Mouse (Mus musculus): Measurements from ENCODE around the gene Rps19bp1. TPM values are rescaled to one million over a fixed set of nuclear protein-coding genes. Genes with fewer than 3 reads are reported as not detected.

The Rps19bp1 gene
- polyA plus RNA-seq, 1 experiment from 2014 or later: 79.6 TPM

DNA sequence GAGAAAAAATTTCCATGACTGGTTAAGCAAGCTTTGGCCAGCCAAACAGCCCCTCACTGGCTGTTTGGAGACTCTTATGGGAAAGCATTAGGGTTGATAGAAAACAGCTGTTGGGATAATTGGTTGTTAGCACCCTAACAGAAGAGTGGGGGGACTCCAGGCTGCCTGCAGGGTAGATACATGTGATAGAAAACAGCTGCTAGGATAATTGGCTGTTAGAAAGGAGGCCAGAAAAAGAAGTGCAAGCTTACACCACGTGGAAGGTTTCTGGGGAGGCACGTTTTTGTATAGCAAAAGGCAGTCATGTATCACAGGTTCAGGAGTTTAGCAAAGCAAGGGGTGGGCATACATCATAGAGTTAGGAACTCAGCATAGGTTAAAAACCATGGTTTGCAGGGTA lies 10.6 kb downstream of the Rps19bp1 start:
- WGBS: 47% methylated on average over 2 of the region's 2 CpGs
- H3K4me1 ChIP-seq (ENCODE audit: control insufficient read depth, insufficient read depth, low read length): peaks cover 26% of the 10 kb centered on the region
- no peak overlapping the region for H3K9ac ChIP-seq (ENCODE audit: low read depth, low read length)
- H3K4me2 ChIP-seq (ENCODE audit: low read length): no peak overlapping the region
- H3K27ac ChIP-seq (ENCODE audit: low read length): peak overlapping the region; percentile 97
- H3K36me3 ChIP-seq (ENCODE audit: control insufficient read depth, insufficient read depth, low read length): peaks cover 31% of the 10 kb centered on the region
- no peaks in the 10 kb centered on the region for H3K9me3 ChIP-seq (replicated peaks; ENCODE audit: control insufficient read depth, low read length, poor library complexity, severe bottlenecking)
- H3K27me3 ChIP-seq (ENCODE audit: control insufficient read depth, insufficient read depth, low read depth, low read length): no peaks in the 10 kb centered on the region
- no peak overlapping the region for H3K4me3 ChIP-seq (ENCODE audit: low read depth, low read length)
- no peak for ATAC-seq

- Histone ChIP-seq H3K9ac (ENCODE audit: low read depth, low read length) (no peak overlapping the region), H3K4me1 (ENCODE audit: control insufficient read depth, insufficient read depth, low read length) (peaks cover 7% of the 10 kb centered on the region)
- 91% methylated on average over 6 of the region's 6 CpGs for WGBS
Observed at GRCm38 (mm10) chr15:80250586-80250985, 13.5 kb downstream of the Rps19bp1 start.

DNA sequence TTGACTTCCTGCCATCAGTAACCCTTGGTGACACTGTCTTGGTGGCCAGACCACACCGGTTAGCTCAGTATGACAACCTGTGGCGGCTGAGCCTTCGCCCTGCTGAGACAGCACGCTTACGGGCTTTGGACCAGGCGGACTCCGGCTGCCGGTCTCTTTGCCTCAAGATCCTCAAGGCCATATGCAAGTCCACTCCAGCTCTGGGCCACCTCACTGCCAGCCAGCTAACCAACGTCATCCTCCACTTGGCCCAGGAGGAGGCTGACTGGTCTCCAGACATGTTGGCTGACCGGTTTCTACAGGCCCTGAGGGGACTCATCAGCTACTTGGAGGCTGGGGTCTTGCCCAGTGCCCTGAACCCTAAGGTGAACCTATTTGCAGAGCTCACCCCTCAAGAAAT lies 14.4 kb downstream of the Rps19bp1 start:
- H3K9ac ChIP-seq (ENCODE audit: low read depth, low read length): no peak overlapping the region
- no peak for ATAC-seq
- H3K9me3 ChIP-seq (replicated peaks; ENCODE audit: control insufficient read depth, low read length, poor library complexity, severe bottlenecking): no peaks in the 10 kb centered on the region
- peaks cover 24% of the 10 kb centered on the region for H3K36me3 ChIP-seq (ENCODE audit: control insufficient read depth, insufficient read depth, low read length)
- 91% methylated on average over 10 of the region's 10 CpGs for WGBS
- H3K27me3 ChIP-seq (ENCODE audit: control insufficient read depth, insufficient read depth, low read depth, low read length): no peaks in the 10 kb centered on the region
- H3K4me2 ChIP-seq (ENCODE audit: low read length): no peak overlapping the region
- H3K4me3 ChIP-seq (ENCODE audit: low read depth, low read length): no peak overlapping the region
- H3K27ac ChIP-seq (ENCODE audit: low read length): no peak overlapping the region
- peaks cover 7% of the 10 kb centered on the region for H3K4me1 ChIP-seq (ENCODE audit: control insufficient read depth, insufficient read depth, low read length)

More at GRCm38 (mm10) chr15:80250586-80250985, 13.5 kb downstream of the Rps19bp1 start:
- ATAC-seq: no peak
- H3K9me3 ChIP-seq (replicated peaks; ENCODE audit: control insufficient read depth, low read length, poor library complexity, severe bottlenecking): no peaks in the 10 kb centered on the region
- H3K36me3 ChIP-seq (ENCODE audit: control insufficient read depth, insufficient read depth, low read length): peaks cover 19% of the 10 kb centered on the region
- no peak overlapping the region for H3K4me3 ChIP-seq (ENCODE audit: low read depth, low read length)
- H3K27me3 ChIP-seq (ENCODE audit: control insufficient read depth, insufficient read depth, low read depth, low read length): no peaks in the 10 kb centered on the region
- no peak overlapping the region for H3K4me2 ChIP-seq (ENCODE audit: low read length)
- H3K27ac ChIP-seq (ENCODE audit: low read length): no peak overlapping the region

GRCm38 (mm10) chr15:80248596-80248995 lies 15.5 kb downstream of the Rps19bp1 start:
- WGBS: 98% methylated on average over 1 of the region's 1 CpGs
- ATAC-seq: no peak
- peaks cover 26% of the 10 kb centered on the region for H3K36me3 ChIP-seq (ENCODE audit: control insufficient read depth, insufficient read depth, low read length)

DNA sequence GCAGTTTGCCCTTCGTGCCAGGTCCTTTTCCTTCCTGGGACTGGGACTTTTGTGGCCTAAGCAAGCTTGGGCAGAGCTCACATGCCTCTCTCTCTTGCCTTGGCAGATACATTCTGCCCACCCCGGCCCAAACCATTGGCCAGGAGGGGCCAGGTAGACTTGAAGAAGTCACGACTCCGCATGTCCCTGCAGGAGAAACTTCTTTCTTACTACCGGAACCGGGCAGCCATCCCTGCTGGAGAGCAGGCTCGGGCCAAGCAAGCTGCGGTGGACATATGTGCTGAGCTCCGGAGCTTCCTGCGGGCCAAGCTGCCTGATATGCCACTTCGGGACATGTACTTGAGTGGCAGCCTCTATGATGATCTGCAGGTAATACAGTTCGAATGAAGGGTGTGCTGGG lies 16.0 kb downstream of the Rps19bp1 start:
- no peak overlapping the region for H3K27ac ChIP-seq (ENCODE audit: low read length)
- no peaks in the 10 kb centered on the region for H3K9me3 ChIP-seq (replicated peaks; ENCODE audit: control insufficient read depth, low read length, poor library complexity, severe bottlenecking)
- H3K4me1 ChIP-seq (ENCODE audit: control insufficient read depth, insufficient read depth, low read length): no peaks in the 10 kb centered on the region
- H3K4me3 ChIP-seq (ENCODE audit: low read depth, low read length): no peak overlapping the region
- H3K27me3 ChIP-seq (ENCODE audit: control insufficient read depth, insufficient read depth, low read depth, low read length): no peaks in the 10 kb centered on the region
- H3K4me2 ChIP-seq (ENCODE audit: low read length): no peak overlapping the region
- ATAC-seq: no peak
- H3K36me3 ChIP-seq (ENCODE audit: control insufficient read depth, insufficient read depth, low read length): peaks cover 26% of the 10 kb centered on the region
- 94% methylated on average over 12 of the region's 12 CpGs for WGBS
- no peak overlapping the region for H3K9ac ChIP-seq (ENCODE audit: low read depth, low read length)

More at GRCm38 (mm10) chr15:80248596-80248995, 15.5 kb downstream of the Rps19bp1 start:
- no peak overlapping the region for H3K9ac ChIP-seq (ENCODE audit: low read depth, low read length)
- no peaks in the 10 kb centered on the region for H3K4me1 ChIP-seq (ENCODE audit: control insufficient read depth, insufficient read depth, low read length)
- no peaks in the 10 kb centered on the region for H3K27me3 ChIP-seq (ENCODE audit: control insufficient read depth, insufficient read depth, low read depth, low read length)
- no peak overlapping the region for H3K27ac ChIP-seq (ENCODE audit: low read length)
- no peaks in the 10 kb centered on the region for H3K9me3 ChIP-seq (replicated peaks; ENCODE audit: control insufficient read depth, low read length, poor library complexity, severe bottlenecking)
- H3K4me2 ChIP-seq (ENCODE audit: low read length): no peak overlapping the region
- H3K4me3 ChIP-seq (ENCODE audit: low read depth, low read length): no peak overlapping the region

DNA sequence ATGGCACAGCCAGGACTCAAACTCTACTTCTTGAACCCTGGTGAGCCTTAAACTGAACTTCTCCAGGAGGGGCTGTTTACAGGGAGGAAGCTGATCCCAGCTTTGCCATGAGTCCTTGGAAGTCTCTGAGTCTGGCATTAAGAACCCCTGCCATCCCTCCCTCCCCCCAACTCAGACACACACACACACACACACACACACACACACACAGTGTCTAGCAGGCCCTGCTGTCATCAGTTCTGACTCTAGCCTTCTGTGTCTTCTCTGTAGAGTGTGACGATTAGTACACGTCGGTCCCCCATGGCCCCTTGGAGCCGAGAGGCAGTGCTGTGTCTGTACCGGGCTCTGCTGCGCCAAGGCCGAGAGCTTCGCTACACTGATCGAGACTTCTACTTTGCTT lies 28.6 kb downstream of the Rps19bp1 start, which contains the start of gene AC140267.1:
TSS of gene AC140267.1 (plus strand) at position 301 of the 400 bp plus-strand sequence.
- Histone ChIP-seq H3K36me3 (ENCODE audit: control insufficient read depth, insufficient read depth, low read length) (no peaks in the 10 kb centered on the region; the same call in 1 of the 2 replicates), H3K27me3 (ENCODE audit: control insufficient read depth, insufficient read depth, low read depth, low read length) (no peaks in the 10 kb centered on the region), H3K4me3 (ENCODE audit: low read depth, low read length) (peak within 1 kb of the TSS; percentile 74), H3K4me2 (ENCODE audit: low read length) (peak within 1 kb of the TSS; percentile 79), H3K27ac (ENCODE audit: low read length) (no peak within 1 kb of the TSS), H3K9me3 (replicated peaks; ENCODE audit: control insufficient read depth, low read length, poor library complexity, severe bottlenecking) (no peaks in the 10 kb centered on the region), H3K4me1 (ENCODE audit: control insufficient read depth, insufficient read depth, low read length) (peaks cover 11% of the 10 kb centered on the region), H3K9ac (ENCODE audit: low read depth, low read length) (peak within 1 kb of the TSS; percentile 83)
- 94% methylated on average over 9 of the region's 9 CpGs for WGBS
- no peak for ATAC-seq

GRCm38 (mm10) chr15:80233733-80234509 lies 30.2 kb downstream of the Rps19bp1 start, which contains the start of gene Mief1:
Gene Mief1, plus strand, starts transcription at chr15:80234018.
- Histone ChIP-seq H3K9ac (ENCODE audit: low read depth, low read length) (peak within 1 kb of the TSS; percentile 83), H3K4me3 (ENCODE audit: low read depth, low read length) (peak within 1 kb of the TSS; percentile 74), H3K4me2 (ENCODE audit: low read length) (peak within 1 kb of the TSS; percentile 79), H3K9me3 (replicated peaks; ENCODE audit: control insufficient read depth, low read length, poor library complexity, severe bottlenecking) (no peaks in the 10 kb centered on the region), H3K27ac (ENCODE audit: low read length) (peak within 1 kb of the TSS; percentile 83), H3K27me3 (ENCODE audit: control insufficient read depth, insufficient read depth, low read depth, low read length) (no peaks in the 10 kb centered on the region), H3K36me3 (ENCODE audit: control insufficient read depth, insufficient read depth, low read length) (no peaks in the 10 kb centered on the region; the same call in 1 of the 2 replicates), H3K4me1 (ENCODE audit: control insufficient read depth, insufficient read depth, low read length) (peaks cover 11% of the 10 kb centered on the region)
- under 1% methylated on average over 63 of the region's 67 CpGs for WGBS
- peak; percentile 96 for ATAC-seq

DNA sequence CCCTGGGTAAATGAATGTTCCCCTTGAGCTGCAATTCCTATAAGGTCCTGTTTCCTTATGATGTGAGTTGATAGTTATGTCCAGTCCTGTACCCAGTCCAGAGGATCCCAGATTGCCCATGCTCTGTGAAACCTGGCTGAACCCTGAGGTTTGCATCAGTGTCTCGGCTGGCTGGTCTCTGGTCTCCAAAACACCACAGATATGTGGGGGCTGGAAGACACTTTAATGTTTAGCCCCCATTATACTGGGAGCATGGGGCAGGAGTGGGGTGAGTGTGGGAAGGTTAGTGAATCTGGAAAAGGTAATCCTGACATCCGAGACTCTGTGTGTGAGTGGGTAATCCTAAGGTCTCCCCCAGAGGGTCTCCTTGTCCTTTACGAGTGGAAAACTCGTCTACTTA lies 31.1 kb downstream of the Rps19bp1 start:
- H3K36me3 ChIP-seq (ENCODE audit: control insufficient read depth, insufficient read depth, low read length): no peaks in the 10 kb centered on the region
- no peaks in the 10 kb centered on the region for H3K27me3 ChIP-seq (ENCODE audit: control insufficient read depth, insufficient read depth, low read depth, low read length)
- peak overlapping the region; percentile 83 for H3K27ac ChIP-seq (ENCODE audit: low read length)
- H3K4me3 ChIP-seq (ENCODE audit: low read depth, low read length): no peak overlapping the region
- ATAC-seq: 0 out of 2 replicates have a peak, but pooled peaks have one; percentile 25
- 66% methylated on average over 4 of the region's 4 CpGs for WGBS
- H3K4me2 ChIP-seq (ENCODE audit: low read length): no peak overlapping the region
- peaks cover 11% of the 10 kb centered on the region for H3K4me1 ChIP-seq (ENCODE audit: control insufficient read depth, insufficient read depth, low read length)
- no peaks in the 10 kb centered on the region for H3K9me3 ChIP-seq (replicated peaks; ENCODE audit: control insufficient read depth, low read length, poor library complexity, severe bottlenecking)
- H3K9ac ChIP-seq (ENCODE audit: low read depth, low read length): peak overlapping the region; percentile 83; the same call in 1 of the 2 replicates

DNA sequence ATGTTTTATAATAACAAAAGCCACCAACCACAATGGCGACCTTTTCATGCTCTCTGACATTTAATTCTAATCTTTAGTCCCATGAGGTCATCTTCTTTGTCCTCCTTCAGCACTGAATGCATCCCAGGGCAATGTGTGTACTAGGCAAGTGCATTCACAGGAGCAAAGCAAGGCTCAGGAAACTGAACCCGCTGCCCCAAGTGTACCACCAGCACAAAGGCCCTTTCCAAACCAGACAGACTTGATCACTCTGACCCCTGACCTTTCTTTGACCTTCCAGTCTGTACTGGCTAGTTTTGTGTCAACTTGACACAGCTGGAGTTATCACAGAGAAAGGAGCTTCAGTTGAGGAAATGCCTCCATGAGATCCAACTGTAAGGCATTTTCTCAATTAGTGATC lies 31.8 kb downstream of the Rps19bp1 start:
- ATAC-seq: no peak
- Histone ChIP-seq H3K4me2 (ENCODE audit: low read length) (no peak overlapping the region), H3K27ac (ENCODE audit: low read length) (no peak overlapping the region), H3K9ac (ENCODE audit: low read depth, low read length) (no peak overlapping the region), H3K4me3 (ENCODE audit: low read depth, low read length) (no peak overlapping the region), H3K27me3 (ENCODE audit: control insufficient read depth, insufficient read depth, low read depth, low read length) (no peaks in the 10 kb centered on the region), H3K36me3 (ENCODE audit: control insufficient read depth, insufficient read depth, low read length) (no peaks in the 10 kb centered on the region), H3K9me3 (replicated peaks; ENCODE audit: control insufficient read depth, low read length, poor library complexity, severe bottlenecking) (no peaks in the 10 kb centered on the region), H3K4me1 (ENCODE audit: control insufficient read depth, insufficient read depth, low read length) (peaks cover 11% of the 10 kb centered on the region)
- WGBS: 42% methylated on average over 2 of the region's 2 CpGs

Measured in midbrain, embryonic 16.5 days (tissue).